ENCODE assay signal across 15 mouse cellular contexts in the genomic region with DNA sequence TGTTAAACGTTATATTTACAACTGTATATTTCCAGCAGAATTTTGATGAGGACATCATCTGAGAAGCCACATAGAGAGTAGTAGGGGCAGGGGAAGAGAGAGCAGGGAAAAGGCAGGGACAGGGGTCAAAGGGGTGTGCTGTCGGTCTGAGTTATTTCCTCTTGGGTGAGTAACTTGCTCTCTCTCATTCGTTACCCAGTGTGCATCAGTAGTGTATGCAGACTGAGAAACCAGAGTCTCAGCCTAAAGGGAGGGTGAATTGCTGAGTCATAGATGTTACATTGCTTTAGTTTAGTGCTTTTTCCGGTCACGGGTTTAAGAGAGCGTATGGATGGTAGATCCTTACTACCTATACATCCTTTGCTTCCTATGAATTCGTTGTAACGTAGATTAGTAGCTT. TPM values are rescaled to one million over a fixed set of nuclear protein-coding genes. Genes with fewer than 3 reads are reported as not detected.
DNase-seq lines count a peak whose midpoint lies in the region; ATAC-seq lines count a peak whose summit lies in the region.
"Had no signal": no experiment of that assay in that cellular context is flagged by ENCODE, and none has a peak within 500 bp of the region (broad histone marks: within the 10 kb centered on the region; RNA-seq: fewer than 3 reads in every experiment).

No protein-coding gene starts in this region.

- no peak overlapping the region for H3K27ac ChIP-seq in kidney, embryonic 15.5 days
- H3K27ac ChIP-seq in kidney, embryonic 14.5 days (ENCODE audit: low read depth, low read length), result no peak overlapping the region
- H3K27ac ChIP-seq: forebrain, embryonic 15.5 days; heart, embryonic 13.5 days; hindbrain, embryonic 10.5 days; intestine, embryonic 15.5 days; limb, embryonic 12.5 days; midbrain, embryonic 12.5 days had no signal

- 0 out of 2 replicates have a peak, but pooled peaks have one; percentile 34 for ATAC-seq in erythroid progenitor cell, adult 5-6 weeks (replicated peaks; ENCODE audit: low FRiP score, poor library complexity, severe bottlenecking)
- no peak for ATAC-seq in kidney, embryonic 15.5 days (replicated peaks; ENCODE audit: low FRiP score)
- no peak for ATAC-seq in kidney, embryonic 14.5 days (ENCODE audit: low FRiP score, low TSS enrichment)
- ATAC-seq: forebrain, embryonic 15.5 days; intestine, embryonic 15.5 days had no signal

- no peak overlapping the region for H3K4me2 ChIP-seq in kidney, embryonic 15.5 days
- no peak overlapping the region for H3K4me2 ChIP-seq in kidney, embryonic 14.5 days (replicated peaks; ENCODE audit: low read depth, low read length)
- H3K4me2 ChIP-seq: forebrain, embryonic 15.5 days; heart, embryonic 13.5 days; intestine, embryonic 15.5 days; limb, embryonic 12.5 days; midbrain, embryonic 12.5 days had no signal

- DNase-seq in 416B (ENCODE audit: low read depth), result peak; percentile 91
- DNase-seq in CD4-positive, CD25-positive, alpha-beta regulatory T cell, adult 2 months (ENCODE audit: low read depth, low spot score), result peak; percentile 60
- peak; percentile 47 for DNase-seq in naive thymus-derived CD4-positive, alpha-beta T cell, adult 2 months (ENCODE audit: low read depth)
- DNase-seq in cerebellum, postnatal 10 days, result no peak
- DNase-seq: kidney, postnatal 25 days; spleen, adult 18-20 months had no signal

- no peaks in the 10 kb centered on the region for H3K4me1 ChIP-seq in kidney, embryonic 15.5 days
- no peaks in the 10 kb centered on the region for H3K4me1 ChIP-seq in kidney, embryonic 14.5 days (ENCODE audit: control insufficient read depth, insufficient read depth, low read length)
- H3K4me1 ChIP-seq: forebrain, embryonic 15.5 days; heart, embryonic 13.5 days; hindbrain, embryonic 10.5 days; intestine, embryonic 15.5 days; limb, embryonic 12.5 days; midbrain, embryonic 12.5 days had no signal

- no peaks in the 10 kb centered on the region for H3K36me3 ChIP-seq in kidney, embryonic 15.5 days
- H3K36me3 ChIP-seq in kidney, embryonic 14.5 days (ENCODE audit: control insufficient read depth, insufficient read depth, low read length), result no peaks in the 10 kb centered on the region
- H3K36me3 ChIP-seq: forebrain, embryonic 15.5 days; heart, embryonic 13.5 days; hindbrain, embryonic 10.5 days; intestine, embryonic 15.5 days; limb, embryonic 12.5 days; midbrain, embryonic 12.5 days had no signal

- 77% methylated on average over 8 of the region's 8 CpGs for WGBS in kidney, embryonic 15.5 days
- WGBS in kidney, embryonic 14.5 days, result 77% methylated on average over 8 of the region's 8 CpGs

- H3K27me3 ChIP-seq in kidney, embryonic 15.5 days, result no peaks in the 10 kb centered on the region
- no peaks in the 10 kb centered on the region for H3K27me3 ChIP-seq in kidney, embryonic 14.5 days (ENCODE audit: control insufficient read depth, insufficient read depth, low read length)
- H3K27me3 ChIP-seq: forebrain, embryonic 15.5 days; heart, embryonic 13.5 days; intestine, embryonic 15.5 days; limb, embryonic 12.5 days; midbrain, embryonic 12.5 days had no signal

- no peak overlapping the region for H3K4me3 ChIP-seq in kidney, embryonic 15.5 days (replicated peaks)
- no peak overlapping the region for H3K4me3 ChIP-seq in kidney, embryonic 14.5 days (ENCODE audit: low read length)
- H3K4me3 ChIP-seq: forebrain, embryonic 15.5 days; heart, embryonic 13.5 days; hindbrain, embryonic 10.5 days; intestine, embryonic 15.5 days; limb, embryonic 12.5 days; midbrain, embryonic 12.5 days had no signal

- H3K9ac ChIP-seq in kidney, embryonic 15.5 days, result no peak overlapping the region
- no peak overlapping the region for H3K9ac ChIP-seq in kidney, embryonic 14.5 days (ENCODE audit: low read depth, low read length)
- H3K9ac ChIP-seq: forebrain, embryonic 15.5 days; heart, embryonic 13.5 days; intestine, embryonic 15.5 days; limb, embryonic 12.5 days; midbrain, embryonic 12.5 days had no signal

- no peaks in the 10 kb centered on the region for H3K9me3 ChIP-seq in kidney, embryonic 15.5 days (replicated peaks)
- no peaks in the 10 kb centered on the region for H3K9me3 ChIP-seq in kidney, embryonic 14.5 days (ENCODE audit: control insufficient read depth, low read length)
- H3K9me3 ChIP-seq: forebrain, embryonic 15.5 days; heart, embryonic 13.5 days; hindbrain, embryonic 10.5 days; intestine, embryonic 15.5 days; limb, embryonic 12.5 days; midbrain, embryonic 12.5 days had no signal

RNA-seq across cellular contexts. Expression of gene Apbb1ip, which starts 37.6 kb away (rescaled TPM):
- 41.8 and 60.8 TPM in 2 replicates for total RNA-seq in erythroid progenitor cell, adult 5-6 weeks (2015; ENCODE audit: low replicate concordance)
- total RNA-seq in erythroid progenitor cell, adult 5-6 weeks (2017; ENCODE audit: low replicate concordance), result 7.2 and 16.9 TPM in 2 replicates
- polyA plus RNA-seq in kidney, embryonic 15.5 days (2015; fragmentation: Nextera tagmentation; extraction: Ambion mirVana), result 2.4 and 2.5 TPM in 2 replicates
- 1.5 and 1.6 TPM in 2 replicates for polyA plus RNA-seq in kidney, embryonic 14.5 days (2014; fragmentation: Nextera tagmentation; extraction: Ambion mirVana)

Comparison
In these comparisons a context has a peak if more than half of its experiments do, and no peak if none do; other contexts are left out.
1. DNase-seq: peak in 416B (single experiment), CD4-positive, CD25-positive, alpha-beta regulatory T cell, adult 2 months (single experiment) and naive thymus-derived CD4-positive, alpha-beta T cell, adult 2 months (single experiment); none in cerebellum, postnatal 10 days (0 of 2).